Mouse (Mus musculus) Muller cell, postnatal 12 days (primary cell): ENCODE results near the gene Myo7a.

Source experiments
- DNase-seq: peaks from one replicate; pipeline ENCODE4 v3.0.0-alpha.2; 2015; ENCODE audit errors: inconsistent ontology term

The Myo7a gene

DNA sequence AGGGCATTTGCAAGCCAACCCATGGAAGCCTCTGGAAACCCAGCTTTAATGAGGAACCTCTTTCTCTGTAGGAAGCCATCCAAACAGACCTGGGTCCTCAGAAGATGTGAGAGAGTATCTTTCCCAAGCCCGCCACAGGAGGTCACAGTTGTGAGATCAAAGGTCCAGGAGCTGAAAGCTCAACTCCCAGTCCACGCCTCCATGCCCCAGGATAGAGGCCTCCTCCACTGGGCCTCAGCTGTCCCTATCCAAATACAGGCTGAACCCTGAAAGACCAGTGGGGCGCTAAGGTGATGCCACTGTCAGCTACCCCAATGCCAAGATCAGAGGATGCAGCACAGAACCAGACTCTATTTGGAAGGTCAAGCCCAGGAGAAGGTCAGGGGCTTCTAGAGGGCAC is 23.3 kb upstream of the Myo7a start:
- DNase-seq: no peak

DNA sequence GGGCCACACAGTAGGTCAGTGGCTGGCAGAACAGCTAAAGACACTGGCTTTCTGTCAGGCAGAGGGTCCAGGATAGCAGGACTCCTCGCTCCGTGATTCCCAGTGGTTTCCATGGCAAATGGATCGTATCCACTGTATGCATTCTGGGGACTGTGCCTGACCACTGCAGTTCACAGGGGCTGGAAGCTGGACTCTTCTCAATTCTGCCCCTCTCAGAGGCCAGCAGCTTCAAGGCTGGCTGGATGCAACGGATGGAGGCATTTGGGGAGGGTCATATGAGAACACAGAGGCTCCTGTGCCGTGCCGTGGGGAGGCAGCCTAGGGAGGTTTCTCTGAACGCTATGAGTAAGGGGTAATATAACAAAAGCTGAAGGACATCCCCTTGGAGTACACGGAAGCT is 22.9 kb upstream of the Myo7a start:
- no peak for DNase-seq

DNA sequence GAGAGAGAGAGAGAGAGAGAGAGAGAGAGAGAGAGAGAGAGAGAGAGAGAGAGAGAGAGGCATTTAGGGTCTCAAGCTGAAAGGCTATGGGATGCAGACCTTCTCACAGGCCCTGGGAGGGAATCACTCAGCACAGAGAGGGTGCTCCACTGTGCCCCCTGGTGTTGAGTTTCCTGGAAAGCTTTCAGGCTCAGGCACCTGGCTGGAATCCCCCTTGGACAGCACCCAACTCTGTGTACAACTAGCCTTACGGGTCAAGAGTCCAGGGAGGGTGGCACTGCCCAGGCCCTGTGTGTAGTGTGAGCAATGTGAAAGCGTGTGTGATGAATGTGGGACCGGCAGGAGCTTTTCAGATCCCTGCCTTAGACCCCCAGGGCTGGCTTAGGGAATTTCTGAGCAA is 21.9 kb upstream of the Myo7a start:
- peak; percentile 43 for DNase-seq

DNA sequence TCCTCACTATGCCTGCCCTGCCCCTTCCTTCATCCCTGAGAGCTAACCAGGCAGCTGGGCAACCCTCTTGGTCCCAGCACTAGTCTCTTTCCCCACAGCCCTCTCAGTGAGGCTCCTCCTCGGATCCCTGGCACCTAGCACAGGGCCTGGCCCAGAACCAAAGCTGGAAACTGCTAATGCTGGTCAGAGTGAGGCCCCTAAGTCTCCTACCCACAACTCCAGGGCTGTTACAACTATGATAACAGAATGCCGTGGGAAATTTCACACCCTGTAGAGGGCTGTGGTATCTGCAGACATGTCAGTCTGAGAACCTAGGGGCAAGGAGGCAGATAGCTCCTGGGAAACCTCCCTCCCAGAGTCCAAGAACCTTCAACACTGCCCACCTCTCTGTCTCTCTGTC is 21.3 kb upstream of the Myo7a start:
- peak; percentile 40 for DNase-seq

DNA sequence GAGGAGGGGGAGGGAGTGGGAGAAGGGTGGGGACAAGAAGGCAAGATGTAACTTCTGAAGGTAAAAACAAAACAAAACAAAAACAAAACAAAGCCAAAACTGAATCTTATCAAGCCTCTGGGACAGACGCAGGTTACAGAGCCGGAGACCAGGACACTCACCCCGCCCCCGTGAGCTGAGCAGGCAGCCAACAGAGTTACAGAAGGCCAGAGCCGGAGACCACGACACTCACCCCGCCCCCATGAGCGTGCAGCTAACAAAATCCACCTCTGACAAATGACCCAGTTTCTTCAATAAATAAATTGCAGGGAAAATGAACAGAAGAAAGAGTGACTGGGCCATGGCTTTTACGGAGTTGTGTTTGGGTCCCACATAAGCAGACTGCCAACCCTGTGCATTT is 19.9 kb upstream of the Myo7a start:
- DNase-seq: peak; percentile 50

DNA sequence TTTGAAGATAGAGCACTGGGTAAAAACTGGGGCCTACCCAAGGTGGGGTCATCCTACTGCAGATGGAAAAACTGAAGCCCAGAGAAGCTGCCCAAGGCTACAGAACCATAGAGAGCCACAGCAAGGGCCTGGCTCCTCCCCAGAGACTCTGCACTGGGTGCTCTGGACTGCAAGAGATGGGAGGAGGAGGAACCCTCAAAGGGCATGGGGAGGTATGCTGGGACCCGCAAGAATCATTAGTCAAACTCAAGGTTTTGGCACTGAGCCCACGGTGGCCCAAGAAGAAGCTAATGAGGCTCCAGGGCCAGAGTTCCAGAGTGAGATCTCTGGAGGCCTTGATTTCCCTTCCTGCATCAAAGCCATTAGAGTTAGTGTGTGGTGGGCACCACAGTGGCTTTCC is 18.7 kb upstream of the Myo7a start:
- DNase-seq: no peak

DNA sequence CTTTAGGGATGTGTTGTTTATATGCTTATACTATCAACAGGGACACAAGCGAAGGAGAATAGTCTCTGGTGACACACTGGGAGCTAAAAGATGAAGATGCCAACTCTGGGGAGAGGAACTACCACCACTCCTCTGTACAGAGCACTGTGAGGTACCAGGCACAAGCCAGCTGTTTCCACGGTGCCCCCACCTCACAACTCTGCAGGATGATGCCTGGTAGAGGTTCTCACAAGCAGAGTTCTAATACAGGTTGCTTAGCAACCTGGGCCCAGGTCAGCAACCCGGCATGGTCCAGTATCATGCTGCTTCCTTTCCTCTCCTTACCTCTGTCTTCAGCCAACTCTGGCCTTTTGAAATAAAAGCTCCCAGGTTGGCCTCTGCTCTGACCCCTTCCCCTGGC is 18.3 kb upstream of the Myo7a start:
- DNase-seq: no peak

DNA sequence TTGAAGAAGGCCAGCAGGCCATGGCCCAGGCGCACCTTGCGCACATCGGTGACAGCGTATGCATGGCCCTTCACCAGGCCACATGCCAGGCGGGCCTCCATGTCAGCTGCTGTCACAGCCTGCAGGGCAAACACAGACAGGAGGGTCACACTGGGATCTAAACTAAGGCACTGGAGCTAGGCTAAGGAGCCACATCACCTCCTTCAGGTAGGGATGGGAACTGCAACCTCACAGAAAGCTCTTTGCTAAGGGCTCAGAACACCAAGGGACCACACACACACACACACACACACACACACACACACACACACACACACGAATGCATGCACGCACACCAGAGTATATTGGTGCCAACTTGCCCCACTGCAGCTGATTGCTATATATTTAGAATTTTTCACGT is 12.4 kb upstream of the Myo7a start:
- no peak for DNase-seq

DNA sequence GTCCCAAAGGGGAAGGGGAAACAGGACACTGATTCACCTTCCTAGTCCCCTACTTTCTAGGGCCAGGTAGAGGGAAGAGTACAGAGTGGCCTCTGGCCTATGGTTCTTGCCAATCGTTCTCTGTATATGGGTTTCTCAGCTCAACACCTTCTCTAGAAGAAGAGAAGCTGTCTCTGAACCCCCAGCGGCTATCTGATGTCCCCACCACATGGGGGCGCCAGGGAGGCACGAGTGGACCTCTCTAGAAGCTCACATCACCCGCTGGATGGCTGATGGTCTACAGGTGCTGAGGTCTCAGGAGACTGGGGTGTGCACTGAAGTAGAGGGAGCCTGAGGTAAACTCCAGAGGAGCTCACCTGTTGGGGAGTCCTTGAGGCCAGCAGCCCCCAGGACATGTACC is 6.1 kb upstream of the Myo7a start:
- no peak for DNase-seq

DNA sequence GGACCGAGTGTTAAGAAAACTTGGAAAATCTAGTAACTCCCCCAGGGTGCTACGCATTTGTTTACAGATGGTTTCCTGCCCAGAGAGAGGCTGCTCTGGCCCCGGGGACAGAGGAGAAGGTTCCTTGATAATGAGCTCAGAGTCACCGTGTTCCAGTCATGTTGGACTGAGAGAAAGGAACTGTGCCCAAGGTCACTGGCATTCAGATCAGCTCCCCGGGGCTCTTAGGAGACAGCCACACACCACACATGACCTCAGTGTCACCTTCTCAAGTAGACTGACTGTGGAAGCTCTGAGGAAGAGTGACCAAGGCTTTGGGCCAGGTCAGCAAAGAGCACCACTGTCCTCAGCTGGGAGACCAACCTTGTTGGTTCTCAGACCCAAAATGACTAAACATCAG is 5.4 kb upstream of the Myo7a start:
- DNase-seq: no peak

DNA sequence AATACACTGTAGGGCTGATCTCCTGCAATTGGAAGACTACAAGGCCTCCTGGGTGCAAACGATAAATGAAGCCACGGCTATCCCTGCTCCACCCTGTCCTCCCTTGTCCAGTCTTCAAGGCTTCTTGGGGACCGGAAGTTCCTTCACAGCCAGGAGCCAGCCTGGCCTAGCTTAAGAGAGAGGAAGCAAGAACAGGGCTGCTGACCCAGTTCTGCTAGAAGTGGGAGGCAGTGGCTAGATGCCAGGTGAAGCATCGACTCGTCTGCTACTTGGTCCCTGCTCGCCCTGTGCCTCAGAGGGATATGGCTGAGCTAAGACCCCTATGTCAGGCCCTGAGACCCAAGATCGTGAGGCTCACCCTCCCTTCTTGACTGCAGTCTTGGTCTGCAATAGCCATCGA is 2.3 kb upstream of the Myo7a start:
- DNase-seq: no peak

DNA sequence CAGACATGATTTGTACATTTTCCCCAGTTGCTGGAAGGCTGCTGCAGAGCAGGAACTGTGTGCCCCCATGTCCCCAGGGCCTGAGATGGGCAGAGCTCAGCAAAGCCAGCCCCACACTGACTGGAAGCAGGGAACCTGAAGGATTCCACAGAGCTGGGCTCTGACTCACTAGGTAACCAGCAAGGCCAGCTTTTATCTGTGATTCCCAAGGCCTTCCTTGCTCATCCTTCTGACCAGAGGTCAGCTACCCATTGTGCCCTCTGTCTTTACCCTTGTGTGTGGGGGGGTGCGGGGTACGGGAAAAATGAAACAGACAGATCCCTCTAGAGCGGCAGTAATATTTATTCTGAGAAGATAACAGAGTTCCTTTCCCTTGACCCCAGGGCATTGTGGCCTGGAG is 1.9 kb upstream of the Myo7a start:
- DNase-seq: no peak

DNA sequence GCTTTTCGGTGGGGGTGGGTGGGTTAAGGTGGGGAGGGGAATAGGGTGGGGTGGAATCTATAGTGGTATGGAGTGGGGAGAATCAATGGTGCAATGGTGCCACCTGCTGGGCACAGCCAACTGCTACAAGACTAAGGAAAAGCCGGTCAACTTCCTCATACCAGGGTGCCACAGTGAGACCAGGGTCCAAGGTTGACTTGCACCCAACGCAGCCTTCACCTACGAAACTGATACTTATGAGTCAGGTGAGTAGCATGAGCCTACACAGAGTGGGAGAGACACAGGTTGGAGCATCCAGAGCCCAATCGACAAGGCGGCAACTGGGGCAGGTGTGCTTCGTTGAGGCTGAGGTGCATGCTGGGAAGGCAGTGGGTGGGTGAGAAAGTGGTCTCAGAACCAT is 1.0 kb upstream of the Myo7a start:
- peak; percentile 56 for DNase-seq

DNA sequence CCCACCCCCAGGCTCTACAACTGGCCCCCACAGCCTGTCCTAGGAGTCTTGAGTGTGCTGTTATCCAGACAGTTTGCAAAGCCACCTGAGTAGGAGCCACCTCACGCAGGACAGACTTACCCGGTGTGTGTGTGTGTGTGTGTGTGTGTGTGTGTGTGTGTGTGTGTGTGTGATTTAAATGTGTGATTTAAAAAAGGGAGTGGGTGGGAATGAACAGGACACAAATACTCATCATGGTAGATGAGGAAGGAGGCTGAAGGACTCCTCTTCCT is 573 bp upstream of the Myo7a start:
- no peak for DNase-seq

DNA sequence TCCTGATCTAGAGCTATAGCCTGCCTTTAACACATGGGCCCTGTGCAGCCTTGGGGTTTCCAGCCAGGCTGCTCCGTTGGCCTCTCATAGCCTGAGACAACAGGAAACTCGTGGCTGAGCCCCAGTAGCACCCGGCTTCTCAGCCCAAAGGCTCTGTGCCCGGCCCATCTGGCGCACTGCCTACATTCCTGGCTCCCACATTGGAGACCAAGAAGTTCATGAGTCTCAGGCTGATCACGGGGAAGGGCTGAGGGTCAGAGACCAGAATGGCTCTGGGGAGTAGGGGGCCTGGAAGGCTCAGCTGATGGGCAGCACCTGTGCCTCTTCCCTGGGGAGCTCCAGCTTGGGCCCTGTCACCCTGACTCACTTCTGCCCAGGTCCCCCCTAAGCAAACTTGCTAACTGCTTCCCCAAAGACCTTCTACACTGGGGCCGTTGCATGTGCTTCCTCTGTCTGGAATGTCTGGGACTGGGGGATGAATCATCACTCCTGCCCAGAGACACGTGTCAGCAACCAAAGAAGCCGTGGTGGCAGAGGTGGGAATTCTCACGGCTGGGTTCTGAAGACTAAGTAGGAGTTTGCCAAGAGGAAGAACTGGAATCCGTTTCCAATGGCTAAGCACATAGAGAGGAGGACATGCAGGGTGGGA is 2.2 kb downstream of the Myo7a start:
- DNase-seq: peak; percentile 94

DNA sequence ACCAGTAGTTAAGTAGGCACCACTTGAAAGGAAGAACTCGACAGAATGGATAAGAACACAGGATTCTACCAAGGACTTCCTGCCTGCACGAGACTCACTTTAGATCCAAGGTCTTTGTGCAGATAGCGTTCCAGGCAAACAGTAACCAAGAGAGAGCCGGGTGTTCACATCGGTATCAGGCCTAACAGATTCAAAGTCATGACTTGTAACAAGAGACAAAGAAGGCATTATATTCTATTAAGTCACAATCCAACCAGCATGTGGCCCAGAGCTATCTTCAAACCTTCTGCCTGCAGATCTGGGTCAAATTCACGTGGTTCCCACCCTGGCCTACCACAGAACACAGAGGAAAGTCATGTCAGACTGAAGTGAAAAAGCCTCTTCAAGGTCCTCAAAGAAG is 4.7 kb downstream of the Myo7a start:
- DNase-seq: no peak

DNA sequence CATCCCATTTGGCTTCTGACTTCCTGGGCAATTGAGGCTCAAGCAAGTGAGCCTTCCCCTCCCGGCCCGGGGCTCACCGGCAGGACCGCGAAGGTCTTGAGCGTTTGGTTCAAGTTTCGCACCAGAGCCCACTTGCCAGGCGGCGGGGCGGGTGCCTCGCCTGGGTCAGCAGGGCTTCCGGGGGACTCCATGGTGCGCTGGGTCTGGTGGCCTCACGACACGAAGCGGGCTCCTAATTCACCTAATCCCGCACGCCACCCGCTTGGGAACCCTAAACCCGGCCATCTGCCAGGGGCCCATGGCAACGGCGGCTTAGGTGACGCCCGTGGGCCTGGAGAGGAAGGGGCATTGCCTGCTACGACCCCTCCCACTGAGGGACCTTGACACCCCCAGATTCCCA is 8.1 kb downstream of the Myo7a start:
- no peak for DNase-seq

DNA sequence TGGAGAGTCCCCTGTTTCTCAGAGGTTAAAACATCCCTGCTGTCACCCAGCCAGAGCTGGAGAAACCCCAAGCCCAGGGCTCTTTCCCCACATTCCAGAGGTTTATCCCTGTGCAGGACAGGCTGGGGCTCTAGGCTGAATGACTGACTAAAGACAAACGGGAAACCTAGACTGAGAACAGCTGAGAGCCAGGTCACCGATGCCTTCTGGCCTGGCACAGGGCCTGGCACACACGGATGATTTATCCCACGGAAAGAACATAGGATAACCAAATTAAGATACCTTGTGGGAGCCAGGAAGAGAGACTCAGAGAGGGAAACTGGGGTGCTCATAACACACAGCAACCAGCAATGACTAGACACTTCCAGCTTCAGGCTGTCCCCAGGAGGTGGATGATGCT is 9.6 kb downstream of the Myo7a start:
- DNase-seq: peak; percentile 26

DNA sequence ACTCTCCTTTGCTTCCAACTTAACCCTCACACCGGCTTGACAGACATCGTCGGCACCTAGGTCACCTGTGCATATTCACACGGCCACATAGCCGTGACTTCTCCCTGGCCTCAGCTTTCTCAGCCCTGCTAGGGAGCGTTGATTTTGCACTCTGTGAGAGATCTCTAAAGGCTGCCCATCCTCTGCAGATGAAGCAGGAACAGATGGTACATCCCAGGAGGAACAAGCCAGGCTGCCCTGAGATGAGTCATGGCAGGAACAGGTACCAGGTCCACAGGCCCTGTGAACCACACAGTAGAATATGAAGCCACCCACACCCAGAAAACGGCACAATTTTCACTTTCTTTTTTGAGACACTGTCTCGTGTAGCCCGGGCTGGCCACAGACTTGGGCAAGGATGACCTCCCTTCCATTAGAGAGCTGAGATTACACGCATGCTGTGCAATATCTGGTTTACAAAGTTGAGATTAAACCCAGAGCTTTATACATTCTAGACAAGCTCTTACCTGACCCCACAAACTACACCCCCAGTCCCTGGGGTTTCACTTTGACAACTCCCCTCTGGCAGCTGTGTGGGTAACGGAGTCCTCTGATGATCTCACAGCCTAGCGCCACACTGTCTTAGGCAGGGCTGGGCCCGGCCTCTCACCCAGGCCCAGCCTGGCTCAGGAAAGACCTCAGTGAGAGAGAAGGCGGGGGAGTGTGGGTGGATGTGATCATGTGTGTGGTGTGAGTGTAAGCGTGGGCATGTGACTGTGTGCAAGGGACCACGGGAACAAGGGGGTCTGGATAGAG is 10.5 kb downstream of the Myo7a start:
- DNase-seq: no peak

DNA sequence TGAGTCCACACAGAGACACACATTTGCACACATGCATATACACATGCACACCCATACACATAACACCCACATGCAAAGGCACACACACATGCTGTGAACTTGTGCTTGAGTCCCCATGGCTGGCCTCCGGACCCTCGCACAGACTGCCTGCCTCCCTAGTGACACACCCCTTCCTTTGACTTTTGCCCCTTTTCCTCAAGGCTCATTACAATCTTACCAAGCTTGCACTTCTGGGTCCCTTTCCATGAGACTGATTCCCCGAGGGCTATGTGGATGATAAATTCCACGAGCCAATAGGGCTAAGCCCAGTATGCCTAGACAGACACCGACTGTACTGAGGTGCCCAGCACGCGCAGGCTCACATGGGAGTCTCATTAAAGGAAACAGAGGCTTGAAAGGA is 13.1 kb downstream of the Myo7a start:
- DNase-seq: no peak

DNA sequence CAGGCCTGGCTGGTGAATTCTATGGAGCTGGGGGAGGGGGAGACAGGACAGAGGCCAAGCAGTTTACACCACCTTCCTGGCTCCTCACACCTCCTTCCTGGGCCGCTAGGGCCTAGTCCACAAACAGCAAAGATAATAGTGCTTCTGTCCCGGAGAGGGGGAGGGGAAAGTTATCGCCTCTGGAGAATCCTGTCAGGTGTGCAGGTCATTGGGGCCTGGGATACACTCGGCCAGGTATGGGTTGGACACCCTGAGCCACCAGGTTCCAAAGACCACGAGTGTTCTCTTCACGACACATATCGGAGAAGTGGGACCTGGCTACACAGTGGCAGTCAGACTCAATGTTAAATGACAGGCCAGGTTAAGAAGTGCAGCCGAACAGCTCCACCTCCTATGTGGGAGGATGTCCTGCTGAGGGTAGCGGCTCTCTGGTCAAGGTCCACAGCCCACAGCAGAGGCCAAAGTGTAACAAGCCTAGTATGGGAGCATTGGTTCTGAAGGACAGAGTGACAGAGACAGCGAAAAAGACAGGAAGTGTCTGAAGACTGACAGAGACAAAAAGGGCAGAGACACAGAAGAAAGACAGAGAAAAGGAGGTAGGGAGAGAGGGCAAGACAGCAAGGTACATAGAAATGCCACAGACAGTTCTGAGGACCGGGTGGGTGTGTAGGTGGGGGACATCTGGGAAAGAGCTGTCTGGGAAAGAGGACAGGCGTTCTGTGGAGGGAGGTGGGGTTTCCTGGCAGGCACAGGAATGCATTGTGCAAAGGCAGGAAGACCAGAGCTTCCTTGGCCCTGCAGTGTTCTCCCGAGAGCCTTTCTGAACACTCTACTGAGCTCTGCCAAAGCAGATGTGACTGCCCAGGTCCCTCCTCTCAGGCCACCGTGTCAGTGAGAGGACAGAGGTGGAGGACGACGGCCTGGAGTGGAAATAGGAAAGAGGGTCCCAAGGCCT is 14.6 kb downstream of the Myo7a start:
- peak; percentile 23 for DNase-seq

DNA sequence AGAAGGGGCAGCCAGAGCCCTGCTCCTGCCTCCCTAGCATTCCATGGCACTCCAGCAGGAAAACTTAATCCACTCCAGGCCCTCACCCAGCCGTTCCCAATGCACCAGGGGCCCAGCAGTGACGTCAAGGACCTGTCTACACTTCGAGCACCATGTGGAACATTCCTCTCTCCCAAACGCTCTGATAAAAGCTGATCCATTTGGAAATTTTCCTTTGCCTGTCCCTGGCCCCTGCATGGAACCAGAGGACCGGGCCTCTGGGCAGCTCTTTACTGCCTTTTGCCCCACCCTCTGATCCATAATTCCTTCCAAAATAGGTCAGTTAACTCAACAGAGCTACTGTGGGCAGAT is 15.4 kb downstream of the Myo7a start:
- no peak for DNase-seq
